Mouse (Mus musculus) stomach, postnatal 0 days (tissue): Measurements from ENCODE around the gene Slc25a30.

Source experiments
- CTCF ChIP-seq: IDR thresholded peaks from 2 replicates; pipeline ENCODE4 v1.5.1; 2016; ENCODE audit warnings: antibody characterized with exemption, low read depth, mild to moderate bottlenecking, moderate library complexity
- EP300 ChIP-seq: optimal IDR thresholded peaks from 2 replicates; pipeline ENCODE3; 2016; ENCODE audit warnings: antibody characterized with exemption

GRCm38 (mm10) chr14:75833546-75834250 lies 46.9 kb upstream of the Slc25a30 start:
- no peak for TF ChIP-seq CTCF
- TF ChIP-seq EP300, result no peak
